Mouse (Mus musculus): ENCODE measurements around the gene Olfr963.
"Not testable (repeated sequence)": the region's sequence is repeated elsewhere in the genome, so short reads cannot be mapped to it uniquely, and the experiment has no call there.

Olfr963 gene

GRCm38 (mm10) chr9:39666905-39667304, at the start of gene Olfr963:
TSS of gene Olfr963 (plus strand) at chr9:39667205.
- CTCF ChIA-PET, result no interaction called here
- POLR2A ChIA-PET, result no interaction called here

- ChIA-PET POLR2A (no interaction called here), CTCF (no interaction called here)
Observed at GRCm38 (mm10) chr9:39621073-39621472, 45.9 kb upstream of the Olfr963 start, which contains the start of gene Olfr960. TSS of gene Olfr960 (plus strand) at chr9:39621373.

GRCm38 (mm10) chr9:39623783-39624182, 43.2 kb upstream of the Olfr963 start:
- CTCF ChIA-PET, result no interaction called here
- POLR2A ChIA-PET, result no interaction called here

- CTCF ChIA-PET, result no interaction called here
- POLR2A ChIA-PET, result no interaction called here
Observed at GRCm38 (mm10) chr9:39624711-39625110, 42.3 kb upstream of the Olfr963 start.

- ChIA-PET CTCF (no interaction called here), POLR2A (no interaction called here)
Observed at GRCm38 (mm10) chr9:39629069-39629468, 37.9 kb upstream of the Olfr963 start.

GRCm38 (mm10) chr9:39633913-39634594, 33.0 kb upstream of the Olfr963 start:
- CTCF ChIA-PET, result no interaction called here
- POLR2A ChIA-PET, result no interaction called here

DNA sequence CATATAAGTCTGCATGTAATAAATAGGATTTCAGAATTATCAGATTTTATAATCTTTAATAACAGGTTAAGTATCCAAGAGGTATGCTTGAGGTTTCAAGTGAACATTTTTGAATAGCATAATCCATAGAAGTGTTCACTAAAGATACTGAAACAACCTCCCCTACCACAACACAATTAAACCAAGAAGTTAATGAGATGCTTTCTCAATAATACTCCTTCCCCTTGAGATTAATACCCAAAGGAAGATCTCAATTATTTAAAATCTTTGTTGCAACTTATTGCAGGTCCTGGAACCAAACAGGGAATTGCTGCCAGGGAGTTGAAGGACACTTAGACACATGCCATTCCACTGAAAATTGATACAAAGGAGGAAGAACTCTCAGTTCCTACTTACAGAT, 22.2 kb upstream of the Olfr963 start, which contains the start of gene Olfr961:
Gene Olfr961 (plus strand): TSS at position 301 of the 400 bp plus-strand sequence.
- CTCF ChIA-PET, result no interaction called here
- POLR2A ChIA-PET, result interaction anchor here in 1 of 4 experiments (0.7 kb wide), 1 partner anchor 10 kb away, joined by 4 read pairs; no protein-coding TSS in a partner anchor

- ChIA-PET POLR2A (no interaction called here), CTCF (no interaction called here)
Observed at GRCm38 (mm10) chr9:39647382-39647781, 19.6 kb upstream of the Olfr963 start.

DNA sequence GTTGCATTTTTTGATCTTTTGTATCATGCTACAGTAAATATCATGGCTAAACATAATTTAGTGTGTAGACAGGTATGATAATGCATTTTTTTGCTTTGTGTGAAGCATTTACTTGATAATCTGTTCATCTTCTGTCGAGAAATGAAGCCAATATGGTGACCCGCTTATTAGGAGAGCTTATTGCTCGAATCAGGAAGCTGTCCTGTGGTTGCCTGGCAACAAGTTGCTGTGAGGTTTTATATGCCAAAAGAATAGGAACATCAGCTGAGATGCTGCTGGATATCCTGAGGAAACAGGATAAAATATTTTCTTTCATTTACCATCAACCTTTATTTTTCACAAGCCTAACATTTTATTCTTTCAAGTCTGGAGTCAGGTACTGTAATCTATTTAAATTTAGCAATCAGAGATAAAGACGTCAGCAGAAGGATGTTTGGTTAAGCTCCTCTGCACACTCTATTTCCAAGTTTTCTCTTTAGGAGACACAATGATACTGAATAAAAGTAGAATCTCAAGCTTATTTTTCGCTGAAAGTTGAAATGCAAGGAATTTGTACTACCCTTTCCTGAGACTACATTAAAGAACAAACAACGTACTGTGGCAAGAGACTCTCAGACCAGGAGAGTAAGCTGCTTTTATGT, 12.1 kb upstream of the Olfr963 start:
- CTCF ChIA-PET, result no interaction called here
- POLR2A ChIA-PET, result no interaction called here

- ChIA-PET CTCF (no interaction called here), POLR2A (no interaction called here)
Observed at GRCm38 (mm10) chr9:39669723-39670122, 2.7 kb downstream of the Olfr963 start.

DNA sequence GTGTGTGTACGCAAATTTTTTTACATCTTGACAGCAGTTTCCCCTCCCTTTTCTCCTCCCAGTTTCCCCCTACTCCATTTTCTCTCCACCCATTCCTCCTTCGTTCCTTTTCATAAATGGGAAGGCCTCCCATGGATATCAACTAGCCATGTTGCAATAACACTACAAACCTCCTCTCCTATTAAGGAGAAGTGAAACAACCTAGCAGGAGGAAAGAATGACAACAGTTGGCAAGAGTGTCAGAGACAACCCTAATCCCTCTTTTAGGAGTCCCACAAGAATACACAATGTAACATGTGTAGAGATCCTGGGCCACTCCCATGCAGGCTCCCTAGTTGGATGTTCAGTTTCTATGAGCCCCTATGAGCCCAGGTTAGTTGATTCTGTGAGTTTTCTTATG, 7.8 kb downstream of the Olfr963 start:
- POLR2A ChIA-PET, result interaction anchor here in 1 of 4 experiments (0.6 kb wide), 1 partner anchor 65 kb away, joined by 4 read pairs; no protein-coding TSS in a partner anchor

GRCm38 (mm10) chr9:39678557-39678956, 11.6 kb downstream of the Olfr963 start:
- ChIA-PET CTCF (no interaction called here), POLR2A (no interaction called here)

More for the DNA sequence above, 7.8 kb downstream of the Olfr963 start:
- CTCF ChIA-PET, result no interaction called here

DNA sequence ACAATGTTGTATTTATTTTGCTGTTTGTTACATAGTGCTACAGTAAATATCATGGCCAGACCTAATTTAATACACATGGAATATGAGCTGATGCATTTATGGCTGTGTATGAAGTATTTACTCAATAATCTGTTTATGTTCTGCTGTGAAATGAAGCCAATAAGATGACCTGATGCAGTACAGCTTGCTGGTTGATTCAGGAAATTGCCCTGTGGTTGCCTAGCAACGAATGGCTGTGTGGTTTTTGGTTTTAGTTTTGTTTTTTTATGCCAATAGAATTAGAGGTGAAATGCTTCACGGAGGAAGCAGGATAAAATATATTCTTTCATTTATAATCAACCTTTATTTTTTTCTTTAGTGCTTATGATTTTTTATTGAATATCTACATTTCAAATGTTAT, 12.3 kb downstream of the Olfr963 start:
- CTCF ChIA-PET, result no interaction called here
- POLR2A ChIA-PET, result no interaction called here

GRCm38 (mm10) chr9:39701123-39701522, 34.1 kb downstream of the Olfr963 start:
- CTCF ChIA-PET, POLR2A ChIA-PET: not testable (repeated sequence)

DNA sequence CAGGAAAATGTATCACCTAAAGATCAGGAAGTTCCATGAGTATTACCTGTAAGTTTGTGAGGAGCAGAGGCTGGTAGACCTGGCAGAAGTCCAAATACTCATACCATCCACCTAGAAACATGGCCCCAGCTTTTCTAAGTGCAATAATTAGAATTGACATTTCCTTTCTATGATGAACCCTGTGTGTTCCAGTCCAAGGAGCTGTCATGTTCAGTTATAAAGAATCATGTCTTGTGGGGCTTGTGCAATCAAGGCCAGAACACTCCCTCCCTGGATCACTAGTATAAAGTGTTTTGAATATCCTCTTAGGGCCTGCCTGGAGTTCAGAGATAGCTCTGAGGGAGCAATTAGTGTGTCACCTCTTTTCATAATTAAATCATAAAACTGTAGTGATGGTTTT, 40.0 kb downstream of the Olfr963 start, which contains the start of gene Olfr149:
Gene Olfr149 (minus strand): TSS at position 101 of the 400 bp plus-strand sequence.
- POLR2A ChIA-PET, result no interaction called here
- CTCF ChIA-PET, result no interaction called here

DNA sequence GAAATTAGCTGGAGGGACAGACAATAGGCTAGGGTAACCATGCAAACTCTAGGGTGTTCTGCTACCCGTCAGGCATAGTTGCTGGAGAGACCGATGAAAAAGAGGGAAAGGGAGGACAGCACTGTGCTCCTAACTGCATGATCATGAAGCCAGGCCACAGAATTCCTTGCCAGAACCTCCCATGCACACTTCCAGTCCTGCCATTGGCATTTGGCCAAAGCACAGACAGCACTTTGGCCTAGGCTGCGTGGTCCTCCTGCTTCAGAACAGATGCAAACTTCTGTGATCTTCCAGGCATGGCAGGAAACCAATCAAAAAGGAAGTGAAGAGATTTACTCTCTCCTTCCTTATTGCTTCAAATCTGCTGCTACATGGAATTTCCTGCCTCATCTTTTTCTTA, 42.0 kb downstream of the Olfr963 start:
- ChIA-PET POLR2A (interaction anchor here in 1 of 4 experiments (0.5 kb wide), 1 partner anchor 1805 kb away, joined by 4 read pairs; no protein-coding TSS in a partner anchor), CTCF (no interaction called here)

DNA sequence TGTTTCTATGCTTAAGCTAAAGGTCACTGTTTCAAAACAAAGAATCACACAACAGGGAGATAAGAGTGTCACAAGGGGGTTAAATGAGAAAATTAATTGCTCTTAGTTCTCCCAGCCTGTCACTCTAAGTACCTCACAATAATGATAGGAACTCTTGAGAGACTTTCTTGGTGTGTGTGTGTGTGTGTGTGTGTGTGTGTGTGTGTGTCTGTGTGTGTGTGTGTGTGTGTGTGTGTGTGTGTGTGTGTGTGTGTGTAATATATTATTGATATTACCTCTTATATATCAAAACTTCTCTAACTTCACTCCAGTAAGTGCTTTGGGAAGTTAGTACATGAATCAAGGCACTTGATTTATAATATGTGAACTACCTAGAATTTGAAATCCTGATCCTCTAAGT, 44.0 kb downstream of the Olfr963 start, which contains the start of gene Olfr965:
Gene Olfr965 (plus strand): TSS at position 301 of the 400 bp plus-strand sequence.
- ChIA-PET CTCF (no interaction called here), POLR2A (no interaction called here)
